Mouse (Mus musculus) forebrain, embryonic 14.5 days (tissue): ENCODE measurements at regions not wholly inside any gene's neighbourhood (a gene's known extent, or its start where the extent isn't known, plus 50 kb on each side); places are given as distances from the start of the nearest gene placed in this dataset.

ENCODE experiments used
- ATAC-seq: fragments of 200-750 bp; cut with Nextera tagmentation; 2 replicates; pipeline ENCODE4 v1.8.0; 2017; ENCODE audit warnings: mild to moderate bottlenecking, moderate library complexity
- DNase-seq: peaks from one replicate; pipeline ENCODE4 v3.0.0-alpha.2; 2015; ENCODE audit warnings: low spot score
- H3K27ac ChIP-seq: fragments of 300-500 bp; sonication (generic); 2 replicates; pipeline ENCODE4 v1.5.1; 2014; ENCODE audit warnings: low read depth, mild to moderate bottlenecking, control low read depth, low read length, moderate library complexity
- H3K27me3 ChIP-seq: fragments of 300-500 bp; sonication (generic); replicated peaks from 2 replicates; pipeline ENCODE4 v1.6.1; 2014; ENCODE audit warnings: low read length, control low read depth, mixed read lengths; ENCODE audit not compliant: control insufficient read depth, insufficient read depth
- H3K36me3 ChIP-seq: fragments of 300-500 bp; sonication (generic); 2 replicates; pipeline ENCODE4 v1.6.1; 2014; ENCODE audit warnings: low read length, control low read depth; ENCODE audit not compliant: control insufficient read depth, insufficient read depth
- H3K4me1 ChIP-seq: fragments of 300-500 bp; sonication (generic); 2 replicates; pipeline ENCODE4 v1.6.1; 2014; ENCODE audit warnings: antibody characterized with exemption, low read length, control low read depth; ENCODE audit not compliant: control insufficient read depth, insufficient read depth
- H3K4me2 ChIP-seq: fragments of 300-500 bp; sonication (generic); 2 replicates; pipeline ENCODE4 v1.6.1; 2014; ENCODE audit warnings: mild to moderate bottlenecking, control low read depth, low read length
- H3K4me3 ChIP-seq: fragments of 300-500 bp; sonication (generic); 2 replicates; pipeline ENCODE4 v1.5.1; 2014; ENCODE audit warnings: low read depth, low read length, control low read depth
- H3K9ac ChIP-seq: fragments of 300-500 bp; sonication (generic); 2 replicates; pipeline ENCODE4 v1.6.1; 2014; ENCODE audit warnings: mild to moderate bottlenecking, low read length, control low read depth, moderate library complexity
- H3K9me3 ChIP-seq: fragments of 300-500 bp; sonication (generic); replicated peaks from 2 replicates; pipeline ENCODE4 v1.6.1; 2016; ENCODE audit warnings: low read length, control low read depth, mixed read lengths; ENCODE audit not compliant: control insufficient read depth
- WGBS: fragments of 180-500 bp; shearing (Covaris S2); extraction: QIAGEN DNeasy Blood & Tissue Kit; methylation state at CpG from one replicate; pipeline ENCODE4 v1.1.7; 2014; 5-methylcytosine and 5-hydroxymethylcytosine counted together

DNA sequence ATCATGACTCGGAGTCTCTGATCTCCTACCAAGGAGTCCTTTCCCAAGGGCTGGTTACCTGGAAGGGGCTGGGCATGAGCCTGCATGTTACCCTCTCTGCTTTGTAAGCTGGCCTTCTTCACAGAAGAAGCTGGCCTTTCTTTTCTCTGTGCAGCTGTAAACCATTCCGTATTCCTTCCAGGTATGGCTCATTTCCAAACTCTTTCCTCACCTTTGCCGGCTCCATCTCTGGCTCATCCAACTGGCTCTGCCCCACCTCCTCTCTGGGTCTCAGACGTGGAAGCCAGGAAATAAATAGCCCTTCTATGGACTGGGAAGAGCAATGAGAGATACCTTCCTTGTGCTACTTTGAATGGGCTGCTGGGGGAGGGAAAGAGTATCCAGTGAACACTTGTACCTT, 163.0 kb downstream of the Pik3r1 start:
- Histone ChIP-seq H3K4me1 (no peaks in the 10 kb centered on the region), H3K4me2 (no peak overlapping the region), H3K27me3 (no peaks in the 10 kb centered on the region), H3K9ac (no peak overlapping the region), H3K36me3 (no peaks in the 10 kb centered on the region), H3K9me3 (no peaks in the 10 kb centered on the region), H3K4me3 (no peak overlapping the region), H3K27ac (no peak overlapping the region)
- ATAC-seq (no peak), DNase-seq (no peak)
- 74% methylated on average over 4 of the region's 4 CpGs for WGBS

DNA sequence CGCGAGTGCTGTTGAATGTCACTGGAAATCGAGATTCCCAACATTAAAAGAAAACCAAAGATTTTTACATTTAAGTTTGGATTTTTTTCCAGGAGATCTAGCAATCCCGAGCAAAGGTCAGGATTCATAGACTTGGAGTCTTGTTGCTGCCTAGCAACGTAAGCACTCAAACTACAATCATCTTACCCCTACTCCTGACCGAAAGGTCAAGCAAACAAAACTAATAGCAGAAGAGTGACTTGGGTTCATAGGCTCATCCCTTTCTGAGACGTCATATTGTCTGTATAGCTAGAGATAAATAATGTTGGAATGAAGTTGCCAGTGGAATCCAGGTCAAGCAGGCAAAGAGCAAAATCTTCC, 169.9 kb downstream of the Pik3r1 start:
- H3K36me3 ChIP-seq, result no peaks in the 10 kb centered on the region
- WGBS, result 94% methylated on average over 7 of the region's 7 CpGs
- H3K4me1 ChIP-seq, result peaks cover 5% of the 10 kb centered on the region; the same call in 1 of the 2 replicates
- H3K27ac ChIP-seq, result no peak overlapping the region
- no peak for ATAC-seq
- H3K9ac ChIP-seq, result no peak overlapping the region
- H3K4me3 ChIP-seq, result no peak overlapping the region
- no peaks in the 10 kb centered on the region for H3K27me3 ChIP-seq
- H3K9me3 ChIP-seq, result no peaks in the 10 kb centered on the region
- H3K4me2 ChIP-seq, result no peak overlapping the region
- no peak for DNase-seq

DNA sequence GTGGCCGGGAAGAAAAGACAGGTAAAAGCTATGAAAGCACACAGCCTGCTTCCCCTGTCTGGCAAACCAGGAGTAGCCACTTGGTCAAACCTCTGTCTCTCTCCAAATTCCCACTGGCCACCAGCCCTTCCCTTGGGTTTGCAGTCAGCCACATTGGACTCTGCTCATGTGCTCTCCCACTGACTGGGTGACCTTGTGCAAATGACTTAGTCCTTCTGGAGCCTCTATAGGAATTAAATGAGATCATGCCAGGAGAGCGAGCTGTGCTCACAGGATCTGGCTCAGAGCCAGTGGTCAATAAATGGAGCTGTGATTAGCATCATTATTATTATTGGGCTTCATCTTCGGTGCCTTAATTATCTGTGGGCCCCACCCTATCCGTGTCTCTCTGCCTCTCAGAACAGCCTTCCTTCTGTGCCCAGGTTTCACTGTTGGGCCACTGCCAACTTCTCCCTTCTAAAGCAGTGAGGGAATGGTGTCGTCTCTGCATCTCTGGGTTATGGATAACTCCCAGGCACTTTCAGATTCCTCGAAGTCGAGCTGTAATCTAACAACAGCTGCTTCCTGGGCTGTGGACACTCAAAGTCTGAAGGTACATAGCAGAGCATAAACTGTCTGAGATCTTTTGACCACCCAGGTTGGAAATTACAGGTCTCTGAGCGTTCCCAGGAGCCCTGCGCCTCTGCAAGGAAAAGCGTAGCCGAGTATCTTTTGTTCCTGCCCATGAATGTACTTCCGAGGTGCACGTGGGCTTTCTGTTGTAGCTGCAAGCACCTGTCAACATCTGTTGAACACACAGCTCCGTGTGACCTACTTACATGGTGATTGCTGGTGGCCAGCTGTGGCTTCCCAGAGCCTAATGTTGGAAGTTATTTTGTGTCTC, 170.5 kb downstream of the Pik3r1 start:
- ATAC-seq, result peak; percentile 58; the same call in 1 of the 2 replicates
- WGBS, result 57% methylated on average over 14 of the region's 14 CpGs
- no peak overlapping the region for H3K4me2 ChIP-seq

DNA sequence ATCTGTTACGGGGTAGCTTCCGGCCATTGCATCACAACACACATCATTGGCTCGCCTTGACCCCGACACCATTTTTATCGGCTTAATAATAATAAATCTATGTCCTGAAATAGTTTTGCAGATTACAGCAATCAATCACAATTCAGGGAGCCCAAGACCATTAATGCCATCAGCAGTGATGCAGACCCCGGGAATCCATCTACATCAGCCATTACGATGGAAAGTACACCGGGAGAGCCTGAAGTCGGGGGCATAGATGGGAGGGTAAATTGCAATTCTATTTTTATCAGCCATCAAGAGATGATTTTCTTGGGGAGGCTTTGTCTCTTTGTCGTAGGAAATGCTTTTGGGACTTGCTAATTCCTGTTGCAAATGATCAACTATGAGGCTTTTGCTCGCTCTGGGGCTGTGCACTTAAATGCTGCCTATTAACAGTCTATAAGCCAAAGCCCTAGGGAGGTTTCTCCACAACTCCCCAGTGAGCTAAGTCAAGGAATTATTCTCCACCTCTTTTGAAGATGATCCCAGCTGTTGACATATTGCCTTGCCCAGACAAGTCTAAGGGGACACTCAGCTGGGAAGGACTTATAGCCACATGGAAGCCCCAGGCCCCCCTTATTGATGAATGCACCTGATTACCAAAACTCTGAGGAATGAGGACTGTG, 173.4 kb downstream of the Pik3r1 start:
- Histone ChIP-seq H3K4me3 (no peak overlapping the region), H3K36me3 (no peaks in the 10 kb centered on the region), H3K9ac (no peak overlapping the region), H3K4me1 (peaks cover 5% of the 10 kb centered on the region; the same call in 1 of the 2 replicates), H3K27me3 (no peaks in the 10 kb centered on the region), H3K9me3 (no peaks in the 10 kb centered on the region), H3K27ac (no peak overlapping the region), H3K4me2 (no peak overlapping the region)
- ATAC-seq (no peak), DNase-seq (peak; percentile 16)
- WGBS, result 88% methylated on average over 11 of the region's 11 CpGs

More for the DNA sequence above, 170.5 kb downstream of the Pik3r1 start:
- no peak overlapping the region for H3K4me3 ChIP-seq
- peak; percentile 24 for DNase-seq
- H3K36me3 ChIP-seq, result no peaks in the 10 kb centered on the region
- H3K4me1 ChIP-seq, result peaks cover 5% of the 10 kb centered on the region; the same call in 1 of the 2 replicates
- no peak overlapping the region for H3K9ac ChIP-seq
- H3K27ac ChIP-seq, result no peak overlapping the region
- H3K9me3 ChIP-seq, result no peaks in the 10 kb centered on the region
- H3K27me3 ChIP-seq, result no peaks in the 10 kb centered on the region

DNA sequence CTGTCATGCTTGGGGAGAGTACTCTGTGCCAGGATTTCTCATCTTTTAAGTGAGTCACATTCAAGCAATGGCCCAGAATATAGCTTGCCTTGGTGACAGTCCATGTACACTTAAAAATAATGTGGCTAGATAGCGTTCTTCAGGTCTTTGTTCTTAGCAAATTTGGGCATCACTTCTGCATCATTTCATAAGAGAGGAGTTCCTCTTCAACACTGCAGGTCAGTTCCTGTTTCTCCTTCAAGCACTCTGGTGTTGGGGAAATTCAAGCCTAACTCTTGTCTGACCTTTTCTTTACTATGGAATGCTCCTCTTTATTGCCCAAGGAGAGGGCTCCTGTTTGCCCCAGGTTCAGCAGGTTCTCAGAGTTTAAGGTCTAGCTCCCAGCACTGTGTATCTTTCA, 175.7 kb downstream of the Pik3r1 start:
- WGBS, result 95% methylated on average over 1 of the region's 1 CpGs
- no peak overlapping the region for H3K4me2 ChIP-seq
- no peaks in the 10 kb centered on the region for H3K36me3 ChIP-seq
- DNase-seq (no peak), ATAC-seq (no peak)
- H3K9ac ChIP-seq, result no peak overlapping the region
- no peaks in the 10 kb centered on the region for H3K9me3 ChIP-seq
- H3K27ac ChIP-seq, result no peak overlapping the region
- H3K27me3 ChIP-seq, result no peaks in the 10 kb centered on the region
- H3K4me1 ChIP-seq, result peaks cover 2% of the 10 kb centered on the region; the same call in 1 of the 2 replicates
- H3K4me3 ChIP-seq, result no peak overlapping the region

DNA sequence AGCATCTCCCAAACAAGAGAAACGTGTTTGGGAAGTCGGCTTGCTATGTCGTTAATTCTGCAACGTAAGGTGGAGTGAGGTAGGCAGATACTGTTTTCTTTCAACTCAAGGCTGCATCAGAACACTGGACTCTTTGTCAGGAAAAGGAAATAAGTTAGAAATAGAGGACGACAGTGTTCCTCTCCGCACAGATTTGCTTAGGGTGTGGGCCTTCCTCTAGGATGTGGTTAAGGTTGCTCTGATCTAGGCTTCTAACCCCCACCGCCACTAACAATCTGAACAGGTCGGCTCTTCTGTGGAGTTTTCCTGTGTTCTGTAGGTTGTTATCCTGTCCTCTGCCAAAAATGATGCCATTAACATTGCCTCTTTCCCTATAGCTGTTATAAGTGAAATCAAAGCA, 179.1 kb downstream of the Pik3r1 start:
- DNase-seq (no peak), ATAC-seq (no peak)
- WGBS, result 79% methylated on average over 8 of the region's 8 CpGs
- no peaks in the 10 kb centered on the region for H3K4me1 ChIP-seq
- H3K36me3 ChIP-seq, result no peaks in the 10 kb centered on the region
- no peaks in the 10 kb centered on the region for H3K27me3 ChIP-seq
- H3K27ac ChIP-seq, result no peak overlapping the region
- no peak overlapping the region for H3K4me2 ChIP-seq
- no peak overlapping the region for H3K9ac ChIP-seq
- no peak overlapping the region for H3K4me3 ChIP-seq
- no peaks in the 10 kb centered on the region for H3K9me3 ChIP-seq

DNA sequence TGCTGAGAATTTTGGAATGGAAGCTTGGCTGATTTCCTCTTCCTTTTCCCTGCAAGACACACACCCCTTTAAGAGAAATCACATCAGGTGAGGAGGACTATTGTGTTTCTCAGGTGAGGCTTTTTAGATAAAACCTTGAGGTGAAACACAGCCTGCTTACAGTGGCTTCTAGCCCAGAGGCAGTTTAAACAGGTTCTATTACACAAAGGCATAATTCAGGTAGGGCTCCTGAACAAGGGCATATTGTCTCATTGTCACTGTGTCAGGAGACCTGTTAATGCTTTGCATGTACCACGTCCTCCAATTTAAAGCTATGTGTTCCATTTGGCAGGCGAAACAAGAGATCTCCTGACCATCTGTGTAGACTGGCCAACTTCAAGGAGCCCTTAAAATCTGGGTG, 181.2 kb downstream of the Pik3r1 start:
- no peak overlapping the region for H3K4me2 ChIP-seq
- H3K9me3 ChIP-seq, result no peaks in the 10 kb centered on the region
- H3K9ac ChIP-seq, result no peak overlapping the region
- ATAC-seq (no peak), DNase-seq (no peak)
- H3K36me3 ChIP-seq, result no peaks in the 10 kb centered on the region
- WGBS, result 77% methylated on average over 2 of the region's 2 CpGs
- H3K27me3 ChIP-seq, result no peaks in the 10 kb centered on the region
- H3K4me1 ChIP-seq, result no peaks in the 10 kb centered on the region
- H3K4me3 ChIP-seq, result no peak overlapping the region
- no peak overlapping the region for H3K27ac ChIP-seq

DNA sequence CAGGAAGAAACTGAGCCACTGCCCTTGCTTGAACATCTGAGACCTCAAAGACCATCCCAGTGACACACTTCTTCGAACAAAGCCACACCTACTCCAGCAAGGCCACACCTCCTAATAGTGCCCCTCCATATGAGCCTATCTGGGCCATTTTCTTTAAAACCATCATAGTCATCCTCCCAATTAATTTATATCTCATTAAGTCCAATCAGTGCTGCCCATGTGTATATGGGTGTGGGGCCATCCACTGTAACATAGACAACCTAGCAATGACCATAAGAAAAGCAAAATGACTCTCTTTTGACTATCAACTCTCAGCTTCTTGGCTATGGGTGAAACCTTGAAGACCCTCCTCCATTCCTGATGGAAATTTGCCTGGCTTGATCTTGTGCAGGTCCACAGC, 191.5 kb downstream of the Pik3r1 start:
- 100% methylated on average over 1 of the region's 1 CpGs for WGBS
- ATAC-seq, result no peak

More for the DNA sequence above, 191.5 kb downstream of the Pik3r1 start:
- H3K27me3 ChIP-seq, result no peaks in the 10 kb centered on the region
- no peak for DNase-seq
- no peak overlapping the region for H3K27ac ChIP-seq
- H3K4me1 ChIP-seq, result no peaks in the 10 kb centered on the region
- no peaks in the 10 kb centered on the region for H3K36me3 ChIP-seq
- no peak overlapping the region for H3K9ac ChIP-seq
- no peaks in the 10 kb centered on the region for H3K9me3 ChIP-seq
- no peak overlapping the region for H3K4me3 ChIP-seq
- H3K4me2 ChIP-seq, result no peak overlapping the region
